Mouse (Mus musculus): ENCODE measurements around the gene Mrpl16. TPM values are rescaled to one million over a fixed set of nuclear protein-coding genes. Genes with fewer than 3 reads are reported as not detected.

Gene Mrpl16
- polyA plus RNA-seq, 1 experiment from 2014 or later = 45.7 TPM

DNA sequence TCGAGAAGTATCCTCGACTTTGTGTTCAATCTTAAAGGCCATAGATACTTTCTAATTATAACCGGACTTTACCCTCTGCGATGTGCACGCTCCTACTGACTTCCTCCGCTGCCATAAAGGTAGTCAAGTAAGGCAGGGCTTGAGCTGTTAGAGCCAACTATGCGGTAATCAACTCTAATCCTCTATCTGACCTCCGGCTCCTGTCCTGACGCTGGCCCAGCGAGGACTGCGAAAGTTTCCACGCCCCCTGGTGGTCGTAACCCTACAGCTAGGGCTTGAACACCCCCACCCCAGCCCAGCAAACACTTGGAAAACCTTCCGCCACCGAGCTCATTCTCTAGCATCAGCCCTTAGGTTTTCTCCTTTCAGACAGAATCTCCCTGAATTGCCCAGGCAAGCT, 49.6 kb downstream of the Mrpl16 start:
- Histone ChIP-seq H3K4me3 (ENCODE audit: low read depth, low read length) (peak overlapping the region; percentile 87), H3K9ac (ENCODE audit: low read depth, low read length) (peak overlapping the region; percentile 95; the same call in 1 of the 2 replicates), H3K4me1 (ENCODE audit: control insufficient read depth, insufficient read depth, low read length) (peaks cover 19% of the 10 kb centered on the region), H3K27me3 (ENCODE audit: control insufficient read depth, insufficient read depth, low read depth, low read length) (no peaks in the 10 kb centered on the region), H3K4me2 (ENCODE audit: low read length) (peak overlapping the region; percentile 93), H3K36me3 (ENCODE audit: control insufficient read depth, insufficient read depth, low read length) (no peaks in the 10 kb centered on the region), H3K27ac (ENCODE audit: low read length) (no peak overlapping the region), H3K9me3 (replicated peaks; ENCODE audit: control insufficient read depth, low read length, poor library complexity, severe bottlenecking) (no peaks in the 10 kb centered on the region)
- peak; percentile 60 for ATAC-seq
- 0% methylated on average over 15 of the region's 15 CpGs for WGBS

DNA sequence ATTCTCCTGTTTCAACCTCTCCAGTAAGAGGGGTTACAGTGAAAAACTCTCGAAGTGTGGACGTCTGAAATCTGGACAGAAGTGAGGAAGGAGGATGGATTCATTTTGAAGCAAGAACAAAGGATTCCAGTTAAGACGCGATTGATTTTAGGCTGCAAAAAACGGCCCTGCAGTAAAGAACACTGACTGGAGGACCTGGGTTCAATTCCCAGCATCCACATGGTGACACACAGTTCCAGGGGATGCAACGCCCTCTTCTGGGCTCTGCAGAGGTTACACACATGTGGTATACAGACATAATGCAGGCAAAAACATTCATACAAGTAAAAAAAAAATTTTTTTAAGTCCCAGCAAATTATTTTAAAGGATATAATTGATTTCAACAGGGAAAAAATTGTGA, 50.0 kb downstream of the Mrpl16 start:
- Histone ChIP-seq H3K9ac (ENCODE audit: low read depth, low read length) (peak overlapping the region; percentile 95; the same call in 1 of the 2 replicates), H3K4me2 (ENCODE audit: low read length) (peak overlapping the region; percentile 93), H3K4me1 (ENCODE audit: control insufficient read depth, insufficient read depth, low read length) (peaks cover 19% of the 10 kb centered on the region), H3K36me3 (ENCODE audit: control insufficient read depth, insufficient read depth, low read length) (no peaks in the 10 kb centered on the region), H3K27me3 (ENCODE audit: control insufficient read depth, insufficient read depth, low read depth, low read length) (no peaks in the 10 kb centered on the region), H3K9me3 (replicated peaks; ENCODE audit: control insufficient read depth, low read length, poor library complexity, severe bottlenecking) (no peaks in the 10 kb centered on the region), H3K27ac (ENCODE audit: low read length) (no peak overlapping the region), H3K4me3 (ENCODE audit: low read depth, low read length) (peak overlapping the region; percentile 87)
- 0 out of 2 replicates have a peak, but pooled peaks have one; percentile 12 for ATAC-seq
- WGBS = 35% methylated on average over 6 of the region's 6 CpGs

DNA sequence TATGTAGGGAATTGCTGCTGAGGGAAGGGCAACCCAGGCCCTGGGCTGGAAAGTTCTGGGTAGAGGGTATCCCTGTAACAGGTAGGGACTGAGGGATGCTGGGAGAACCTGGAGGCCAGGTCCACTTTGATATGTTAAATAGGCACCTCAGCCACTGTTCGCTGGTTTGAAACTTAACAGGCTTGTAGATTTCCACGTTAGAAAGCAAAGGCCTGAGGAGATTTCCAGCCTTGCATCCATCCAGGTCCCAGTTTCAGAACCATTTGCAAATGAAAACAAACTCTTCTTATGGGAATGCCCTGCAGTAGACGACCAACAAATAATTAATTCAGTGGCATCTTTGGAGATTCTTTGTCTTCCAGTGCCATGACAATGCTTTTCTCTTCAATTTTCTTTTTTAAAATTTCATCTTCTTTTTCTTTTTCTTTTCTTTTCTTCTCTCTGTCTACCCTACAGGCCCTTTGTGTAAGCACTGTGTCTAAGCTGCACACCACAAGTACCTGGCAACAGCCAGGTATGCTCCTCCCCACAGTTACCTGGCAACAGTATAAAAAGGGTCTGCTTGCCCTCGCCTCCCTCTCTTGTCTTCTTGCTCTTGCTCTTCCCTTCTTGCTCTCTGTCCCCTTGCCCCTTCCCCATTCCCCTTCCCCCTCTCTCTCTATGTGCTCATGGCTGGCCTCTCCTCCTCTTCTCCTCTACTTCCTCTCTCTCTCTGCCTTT, 53.3 kb downstream of the Mrpl16 start:
- H3K27ac ChIP-seq (ENCODE audit: low read length) = no peak overlapping the region
- H3K27me3 ChIP-seq (ENCODE audit: control insufficient read depth, insufficient read depth, low read depth, low read length) = no peaks in the 10 kb centered on the region
- no peaks in the 10 kb centered on the region for H3K36me3 ChIP-seq (ENCODE audit: control insufficient read depth, insufficient read depth, low read length)
- H3K4me1 ChIP-seq (ENCODE audit: control insufficient read depth, insufficient read depth, low read length) = peaks cover 12% of the 10 kb centered on the region
- 33% methylated on average over 4 of the region's 4 CpGs for WGBS
- no peaks in the 10 kb centered on the region for H3K9me3 ChIP-seq (replicated peaks; ENCODE audit: control insufficient read depth, low read length, poor library complexity, severe bottlenecking)
- H3K9ac ChIP-seq (ENCODE audit: low read depth, low read length) = no peak overlapping the region
- no peak overlapping the region for H3K4me3 ChIP-seq (ENCODE audit: low read depth, low read length)
- no peak overlapping the region for H3K4me2 ChIP-seq (ENCODE audit: low read length)
- no peak for ATAC-seq

Other genes starting within 250 kb of the Mrpl16 start
- gene Ms4a4d, start 233.6 kb upstream of the Mrpl16 start, polyA plus RNA-seq (2015; fragmentation: Nextera tagmentation; extraction: Ambion mirVana) = not detected in 2 replicates
- 1.6 and 1.9 TPM in 2 replicates for gene Ms4a6d, start 165.5 kb upstream of the Mrpl16 start, polyA plus RNA-seq (2015; fragmentation: Nextera tagmentation; extraction: Ambion mirVana)
- not detected in 2 replicates for gene Ms4a2, start 146.7 kb upstream of the Mrpl16 start, polyA plus RNA-seq (2015; fragmentation: Nextera tagmentation; extraction: Ambion mirVana)
- not detected in 2 replicates for gene Ms4a3, start 129.5 kb upstream of the Mrpl16 start, polyA plus RNA-seq (2015; fragmentation: Nextera tagmentation; extraction: Ambion mirVana)
- not detected in 2 replicates for gene Oosp2, start 109.8 kb upstream of the Mrpl16 start, polyA plus RNA-seq (2015; fragmentation: Nextera tagmentation; extraction: Ambion mirVana)
- gene Oosp1, start 79.2 kb upstream of the Mrpl16 start, polyA plus RNA-seq (2015; fragmentation: Nextera tagmentation; extraction: Ambion mirVana) = not detected in 2 replicates
- not detected in 2 replicates for gene Oosp3, start 73.3 kb upstream of the Mrpl16 start, polyA plus RNA-seq (2015; fragmentation: Nextera tagmentation; extraction: Ambion mirVana)
- gene Gif, start 22.8 kb upstream of the Mrpl16 start, polyA plus RNA-seq (2015; fragmentation: Nextera tagmentation; extraction: Ambion mirVana) = not detected in 2 replicates
- 35.9 and 40.2 TPM in 2 replicates for gene Stx3, start 49.0 kb downstream of the Mrpl16 start, polyA plus RNA-seq (2015; fragmentation: Nextera tagmentation; extraction: Ambion mirVana)
- 0.21 and 0.38 TPM in 2 replicates for gene Olfr1417, start 68.8 kb downstream of the Mrpl16 start, polyA plus RNA-seq (2015; fragmentation: Nextera tagmentation; extraction: Ambion mirVana)
- gene Olfr1418, start 90.7 kb downstream of the Mrpl16 start, polyA plus RNA-seq (2015; fragmentation: Nextera tagmentation; extraction: Ambion mirVana) = not detected in 2 replicates
- not detected in 2 replicates for gene Olfr1419, start 104.7 kb downstream of the Mrpl16 start, polyA plus RNA-seq (2015; fragmentation: Nextera tagmentation; extraction: Ambion mirVana)
- gene Olfr1420, start 116.2 kb downstream of the Mrpl16 start, polyA plus RNA-seq (2015; fragmentation: Nextera tagmentation; extraction: Ambion mirVana) = 0.06 and 0.14 TPM in 2 replicates
- 15.8 and 18.5 TPM in 2 replicates for gene Patl1, start 142.0 kb downstream of the Mrpl16 start, polyA plus RNA-seq (2015; fragmentation: Nextera tagmentation; extraction: Ambion mirVana)
- 3.3 and 3.6 TPM in 2 replicates for gene Osbp, start 195.6 kb downstream of the Mrpl16 start, polyA plus RNA-seq (2015; fragmentation: Nextera tagmentation; extraction: Ambion mirVana)

Measured in midbrain, embryonic 16.5 days (tissue).